Mouse (Mus musculus): ENCODE results near the gene Ank3. TPM values are rescaled to one million over a fixed set of nuclear protein-coding genes. Genes with fewer than 3 reads are reported as not detected.

The Ank3 gene
- polyA plus RNA-seq, 1 experiment from 2014 or later = 34.9 TPM

DNA sequence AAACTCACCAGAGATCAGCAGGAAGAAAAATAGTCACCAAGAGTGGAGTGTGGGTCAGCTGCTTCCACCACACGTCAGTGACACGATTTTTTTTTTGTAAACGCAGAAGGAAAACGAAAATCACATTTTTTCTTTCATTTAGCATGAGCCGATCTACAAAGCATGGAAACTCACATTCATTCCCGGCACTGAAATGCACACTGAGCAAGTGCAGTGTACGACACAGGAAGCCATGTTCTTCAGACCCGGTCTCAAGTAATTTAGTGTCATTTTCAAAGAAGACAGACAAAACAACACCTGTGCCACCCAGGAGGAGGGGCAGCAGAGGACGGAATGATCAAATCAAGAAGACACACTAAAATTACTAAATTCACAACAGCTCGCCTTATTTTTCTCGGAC, 625.3 kb downstream of the Ank3 start:
- Histone ChIP-seq H3K4me3 (no peak overlapping the region), H3K27me3 (ENCODE audit: low read depth, poor library complexity, severe bottlenecking) (no peaks in the 10 kb centered on the region), H3K36me3 (peaks cover 40% of the 10 kb centered on the region), H3K4me1 (no peaks in the 10 kb centered on the region), H3K9me3 (replicated peaks) (peaks cover 8% of the 10 kb centered on the region; the same call in 1 of the 2 replicates), H3K27ac (replicated peaks) (no peak overlapping the region)
- WGBS = 91% methylated on average over 11 of the region's 11 CpGs
- no peak for DNase-seq (ENCODE audit: low spot score)

GRCm38 (mm10) chr10:70031942-70032341, 633.4 kb downstream of the Ank3 start:
- no peaks in the 10 kb centered on the region for H3K27me3 ChIP-seq (ENCODE audit: low read depth, poor library complexity, severe bottlenecking)
- no peaks in the 10 kb centered on the region for H3K4me1 ChIP-seq
- H3K36me3 ChIP-seq = no peaks in the 10 kb centered on the region
- no peak overlapping the region for H3K4me3 ChIP-seq
- 93% methylated on average over 8 of the region's 8 CpGs for WGBS
- H3K9me3 ChIP-seq (replicated peaks) = no peaks in the 10 kb centered on the region
- no peak overlapping the region for H3K27ac ChIP-seq (replicated peaks)
- DNase-seq (ENCODE audit: low spot score) = no peak

DNA sequence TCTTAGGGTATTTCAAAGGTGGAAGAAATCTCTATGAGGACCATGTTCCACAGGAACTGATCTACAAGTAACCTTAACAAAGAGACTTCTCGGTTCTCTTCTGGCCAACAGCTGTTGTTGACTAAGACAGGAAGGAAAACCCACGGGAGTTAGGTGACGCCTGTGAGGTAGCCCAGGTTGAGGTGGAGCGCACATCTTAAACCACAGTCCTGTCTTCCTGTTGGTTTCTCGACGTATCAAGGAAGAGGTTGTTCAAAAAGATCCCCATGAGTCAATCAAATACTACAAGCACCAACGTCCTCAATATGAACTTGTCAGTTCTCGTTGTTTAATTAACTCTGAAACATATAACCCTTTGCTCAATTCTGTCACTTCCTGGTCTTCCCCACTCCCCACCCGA, 634.4 kb downstream of the Ank3 start:
- Histone ChIP-seq H3K4me3 (no peak overlapping the region), H3K4me1 (no peaks in the 10 kb centered on the region), H3K36me3 (no peaks in the 10 kb centered on the region), H3K27ac (replicated peaks) (no peak overlapping the region), H3K9me3 (replicated peaks) (no peaks in the 10 kb centered on the region), H3K27me3 (ENCODE audit: low read depth, poor library complexity, severe bottlenecking) (no peaks in the 10 kb centered on the region)
- DNase-seq (ENCODE audit: low spot score) = no peak
- 89% methylated on average over 9 of the region's 9 CpGs for WGBS

DNA sequence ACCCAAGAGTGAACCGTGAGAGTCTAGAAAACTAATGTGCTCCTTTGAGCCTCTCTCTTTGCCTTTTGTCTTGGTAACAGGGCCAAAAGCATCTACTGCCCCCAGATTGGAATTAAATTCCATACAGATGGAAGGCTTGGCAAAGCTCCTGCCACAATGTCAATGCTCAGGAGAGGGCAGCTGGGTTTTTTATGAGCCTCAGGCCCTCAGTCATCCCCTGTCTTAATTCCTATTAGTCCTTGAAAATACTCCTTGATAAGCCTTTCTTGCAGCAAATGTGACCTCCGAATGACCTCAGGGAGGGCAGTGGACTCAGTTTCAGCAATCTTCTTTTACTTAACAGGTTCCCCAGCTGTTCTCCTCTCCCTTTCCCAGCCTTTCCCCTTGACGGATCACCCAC, 635.3 kb downstream of the Ank3 start:
- no peaks in the 10 kb centered on the region for H3K4me1 ChIP-seq
- H3K27ac ChIP-seq (replicated peaks) = no peak overlapping the region
- 85% methylated on average over 3 of the region's 3 CpGs for WGBS
- H3K36me3 ChIP-seq = no peaks in the 10 kb centered on the region
- H3K4me3 ChIP-seq = no peak overlapping the region
- no peak for DNase-seq (ENCODE audit: low spot score)
- H3K27me3 ChIP-seq (ENCODE audit: low read depth, poor library complexity, severe bottlenecking) = no peaks in the 10 kb centered on the region
- no peaks in the 10 kb centered on the region for H3K9me3 ChIP-seq (replicated peaks)

- Histone ChIP-seq H3K4me1 (no peaks in the 10 kb centered on the region), H3K4me3 (no peak overlapping the region), H3K27ac (replicated peaks) (no peak overlapping the region), H3K36me3 (no peaks in the 10 kb centered on the region), H3K9me3 (replicated peaks) (no peaks in the 10 kb centered on the region), H3K27me3 (ENCODE audit: low read depth, poor library complexity, severe bottlenecking) (no peaks in the 10 kb centered on the region)
- no peak for DNase-seq (ENCODE audit: low spot score)
- 93% methylated on average over 17 of the region's 17 CpGs for WGBS
These were observed 641.3 kb downstream of the Ank3 start for GRCm38 (mm10) chr10:70039871-70040291.

DNA sequence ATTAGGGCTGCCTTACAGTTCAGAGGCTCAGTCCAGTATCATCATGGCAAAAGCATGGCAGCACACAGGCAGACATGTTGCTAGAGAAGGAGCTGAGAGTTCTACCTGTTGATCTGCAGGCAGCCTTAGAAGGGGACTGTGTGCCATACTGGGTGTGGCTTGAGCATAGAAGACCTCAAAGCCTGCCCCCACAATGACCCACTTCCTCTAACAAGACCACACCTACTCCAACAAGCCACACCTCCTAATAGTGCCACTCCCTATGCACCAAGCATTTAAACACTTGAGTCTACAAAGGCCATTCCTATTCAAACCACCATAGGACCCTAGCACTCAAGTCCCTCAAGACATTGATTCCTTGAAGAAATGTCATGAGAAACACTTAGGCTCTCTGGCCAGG, 643.0 kb downstream of the Ank3 start:
- no peaks in the 10 kb centered on the region for H3K36me3 ChIP-seq
- H3K9me3 ChIP-seq (replicated peaks) = no peaks in the 10 kb centered on the region

GRCm38 (mm10) chr10:70045722-70046121, 647.1 kb downstream of the Ank3 start:
- no peak overlapping the region for H3K27ac ChIP-seq (replicated peaks)
- no peaks in the 10 kb centered on the region for H3K27me3 ChIP-seq (ENCODE audit: low read depth, poor library complexity, severe bottlenecking)
- H3K4me3 ChIP-seq = no peak overlapping the region
- H3K4me1 ChIP-seq = no peaks in the 10 kb centered on the region
- DNase-seq (ENCODE audit: low spot score) = no peak
- no peaks in the 10 kb centered on the region for H3K36me3 ChIP-seq
- WGBS = 85% methylated on average over 2 of the region's 2 CpGs
- H3K9me3 ChIP-seq (replicated peaks) = no peaks in the 10 kb centered on the region

More for the DNA sequence above, 643.0 kb downstream of the Ank3 start:
- no peak for DNase-seq (ENCODE audit: low spot score)
- no peak overlapping the region for H3K4me3 ChIP-seq
- no peaks in the 10 kb centered on the region for H3K4me1 ChIP-seq
- H3K27me3 ChIP-seq (ENCODE audit: low read depth, poor library complexity, severe bottlenecking) = no peaks in the 10 kb centered on the region
- no peak overlapping the region for H3K27ac ChIP-seq (replicated peaks)

DNA sequence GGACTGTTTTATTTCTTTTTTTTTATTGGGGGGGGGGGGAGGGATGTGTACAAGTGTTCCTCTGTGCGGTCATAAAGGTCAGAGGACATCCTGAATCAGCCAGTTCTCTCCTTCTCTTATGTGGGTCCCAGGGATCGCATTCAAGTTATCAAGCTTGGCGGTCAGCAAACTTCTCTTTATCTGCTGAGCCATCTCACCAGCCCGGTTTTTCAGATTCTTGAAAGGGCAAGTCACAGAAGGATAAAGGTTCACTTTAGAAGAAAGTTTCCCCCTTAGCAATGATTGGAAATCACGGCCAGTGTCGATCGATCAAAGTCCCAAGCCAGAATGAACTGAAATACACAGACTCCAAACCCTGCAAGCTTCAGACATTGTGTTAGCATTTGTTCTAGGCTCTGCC, 651.2 kb downstream of the Ank3 start:
- WGBS = 93% methylated on average over 7 of the region's 7 CpGs
- DNase-seq (ENCODE audit: low spot score) = no peak
- H3K9me3 ChIP-seq (replicated peaks) = peaks cover 6% of the 10 kb centered on the region; the same call in 1 of the 2 replicates
- H3K36me3 ChIP-seq = no peaks in the 10 kb centered on the region
- H3K4me3 ChIP-seq = no peak overlapping the region
- no peak overlapping the region for H3K27ac ChIP-seq (replicated peaks)
- no peaks in the 10 kb centered on the region for H3K4me1 ChIP-seq
- no peaks in the 10 kb centered on the region for H3K27me3 ChIP-seq (ENCODE audit: low read depth, poor library complexity, severe bottlenecking)

GRCm38 (mm10) chr10:70055291-70055690, 656.7 kb downstream of the Ank3 start:
- Histone ChIP-seq H3K4me3 (no peak overlapping the region), H3K36me3 (no peaks in the 10 kb centered on the region), H3K27ac (replicated peaks) (no peak overlapping the region), H3K9me3 (replicated peaks) (peaks cover 6% of the 10 kb centered on the region; the same call in 1 of the 2 replicates), H3K27me3 (ENCODE audit: low read depth, poor library complexity, severe bottlenecking) (no peaks in the 10 kb centered on the region), H3K4me1 (no peaks in the 10 kb centered on the region)
- DNase-seq (ENCODE audit: low spot score) = no peak
- WGBS = 91% methylated on average over 2 of the region's 2 CpGs

GRCm38 (mm10) chr10:70057064-70057463, 658.5 kb downstream of the Ank3 start:
- Histone ChIP-seq H3K4me1 (no peaks in the 10 kb centered on the region), H3K4me3 (no peak overlapping the region), H3K27me3 (ENCODE audit: low read depth, poor library complexity, severe bottlenecking) (no peaks in the 10 kb centered on the region), H3K36me3 (no peaks in the 10 kb centered on the region), H3K9me3 (replicated peaks) (peaks cover 6% of the 10 kb centered on the region; the same call in 1 of the 2 replicates), H3K27ac (replicated peaks) (no peak overlapping the region)
- WGBS = 93% methylated on average over 3 of the region's 3 CpGs
- no peak for DNase-seq (ENCODE audit: low spot score)

- Histone ChIP-seq H3K27ac (replicated peaks) (no peak overlapping the region), H3K4me1 (no peaks in the 10 kb centered on the region), H3K4me3 (no peak overlapping the region), H3K9me3 (replicated peaks) (no peaks in the 10 kb centered on the region), H3K27me3 (ENCODE audit: low read depth, poor library complexity, severe bottlenecking) (no peaks in the 10 kb centered on the region), H3K36me3 (no peaks in the 10 kb centered on the region)
- WGBS = 81% methylated on average over 19 of the region's 19 CpGs
- DNase-seq (ENCODE audit: low spot score) = no peak
These were observed 661.6 kb downstream of the Ank3 start for GRCm38 (mm10) chr10:70060021-70060688.

- no peaks in the 10 kb centered on the region for H3K36me3 ChIP-seq
- no peaks in the 10 kb centered on the region for H3K4me1 ChIP-seq
- H3K27ac ChIP-seq (replicated peaks) = no peak overlapping the region
- WGBS = 49% methylated on average over 10 of the region's 10 CpGs
- no peaks in the 10 kb centered on the region for H3K9me3 ChIP-seq (replicated peaks)
- H3K4me3 ChIP-seq = no peak overlapping the region
- no peaks in the 10 kb centered on the region for H3K27me3 ChIP-seq (ENCODE audit: low read depth, poor library complexity, severe bottlenecking)
- no peak for DNase-seq (ENCODE audit: low spot score)
These were observed 662.1 kb downstream of the Ank3 start for GRCm38 (mm10) chr10:70060689-70061081.

- H3K27me3 ChIP-seq (ENCODE audit: low read depth, poor library complexity, severe bottlenecking) = no peaks in the 10 kb centered on the region
- 92% methylated on average over 6 of the region's 6 CpGs for WGBS
- DNase-seq (ENCODE audit: low spot score) = no peak
- no peaks in the 10 kb centered on the region for H3K9me3 ChIP-seq (replicated peaks)
- no peak overlapping the region for H3K4me3 ChIP-seq
- H3K36me3 ChIP-seq = no peaks in the 10 kb centered on the region
- H3K4me1 ChIP-seq = peaks cover 3% of the 10 kb centered on the region; the same call in 1 of the 2 replicates
- no peak overlapping the region for H3K27ac ChIP-seq (replicated peaks)
These were observed 665.4 kb downstream of the Ank3 start for GRCm38 (mm10) chr10:70063881-70064555.

Data from midbrain, embryonic 10.5 days (tissue).